Mouse (Mus musculus): ENCODE measurements around the gene Sik2.

Sik2 gene

DNA sequence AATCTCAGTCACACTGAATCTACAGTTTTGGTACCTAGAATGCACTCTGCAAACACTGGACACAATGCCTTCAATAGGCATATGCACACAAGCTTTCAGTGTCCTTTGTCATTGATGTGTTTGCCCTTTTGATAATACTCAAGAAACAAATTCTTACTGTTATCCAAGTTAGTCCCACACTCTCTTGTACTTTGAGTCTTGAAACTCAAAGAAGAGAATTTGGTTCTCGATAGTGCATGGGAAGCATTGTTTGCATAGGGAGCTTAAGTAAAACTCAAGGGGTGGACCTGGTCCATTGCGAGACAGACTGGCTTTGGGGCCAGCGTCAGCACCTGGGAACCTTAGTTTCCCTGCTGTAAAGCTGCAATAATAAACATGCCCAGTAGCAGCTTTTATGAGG is 90.7 kb downstream of the Sik2 start:
- no peak for DNase-seq (ENCODE audit: low spot score)

DNA sequence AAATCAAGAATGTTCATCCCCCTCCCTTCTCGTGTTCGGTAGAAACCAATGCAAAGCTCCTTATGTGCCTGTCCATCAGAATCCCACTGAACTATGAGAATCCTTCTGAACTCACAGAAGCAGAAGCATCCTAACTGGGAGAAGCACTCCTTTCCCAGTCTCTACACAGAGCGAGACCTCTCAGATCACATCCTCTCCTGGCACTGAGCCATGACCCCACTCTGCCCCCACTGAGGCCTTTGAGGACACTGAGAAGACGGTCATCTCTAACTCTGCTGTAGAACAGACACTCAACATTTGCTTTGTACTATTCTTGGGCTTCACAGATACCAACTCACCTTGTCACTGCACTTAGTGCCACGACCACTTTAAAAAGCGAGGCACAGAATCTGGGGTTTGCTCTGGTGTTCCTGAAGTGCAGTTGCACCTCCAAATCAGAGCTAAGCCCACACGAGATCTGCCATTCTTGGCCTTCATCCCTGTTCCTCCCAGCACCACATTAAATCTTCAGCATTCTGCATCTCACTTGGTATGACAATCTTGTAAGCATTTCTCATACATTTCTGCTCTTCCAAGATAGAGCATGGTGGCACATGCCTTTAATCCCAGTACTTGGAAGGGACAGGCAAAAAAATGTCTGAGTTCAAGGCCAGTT is 96.9 kb downstream of the Sik2 start:
- no peak for DNase-seq (ENCODE audit: low spot score)

DNA sequence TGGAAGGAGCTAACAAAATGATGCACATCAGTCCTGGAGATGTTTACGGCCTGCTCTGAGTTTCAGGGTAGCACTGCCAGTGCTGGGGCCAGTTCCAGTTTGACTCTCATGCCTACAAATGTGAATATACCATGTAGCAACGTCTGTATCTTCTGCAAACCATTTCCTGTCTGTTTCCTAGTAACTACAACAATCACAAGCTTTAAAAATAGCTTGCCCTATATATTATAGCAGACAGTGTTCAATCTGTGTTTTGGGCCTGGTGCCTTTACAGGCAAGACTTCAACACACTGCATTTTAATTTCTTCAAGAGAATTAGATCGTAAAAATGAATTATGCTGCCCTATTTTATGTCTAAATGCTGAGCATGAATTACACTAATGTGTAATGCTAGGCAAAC is 103.6 kb downstream of the Sik2 start:
- no peak for DNase-seq (ENCODE audit: low spot score)

DNA sequence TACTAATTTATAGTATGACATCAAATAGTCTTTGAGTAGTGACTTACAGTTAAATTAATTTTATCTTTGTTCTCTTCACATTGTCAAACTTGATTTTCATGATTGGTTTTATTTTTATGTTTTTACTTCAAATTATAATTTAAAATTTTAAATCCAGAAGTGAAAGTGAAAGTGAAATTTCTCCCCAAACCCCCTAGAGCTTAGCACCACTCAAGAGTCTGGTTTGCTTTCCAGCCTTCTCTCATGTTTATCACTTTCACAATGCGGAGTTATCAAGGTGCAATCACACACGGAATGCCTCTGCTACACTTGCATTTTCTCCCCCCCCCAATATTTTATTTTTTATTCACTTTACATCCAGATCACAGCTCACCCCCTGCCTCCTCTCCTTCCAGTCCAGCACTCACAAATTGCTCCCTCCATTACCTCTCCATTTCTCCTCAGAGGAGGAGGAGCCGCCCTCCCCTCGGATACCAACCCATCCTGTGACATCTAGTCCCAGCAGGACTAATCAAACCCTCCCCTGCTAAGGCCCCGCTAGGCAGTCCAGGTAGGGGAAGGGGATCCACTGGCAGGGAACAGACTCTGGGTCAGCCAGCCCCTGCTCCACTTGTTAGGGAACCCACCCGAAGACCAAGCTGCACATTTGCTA is 104.6 kb downstream of the Sik2 start:
- DNase-seq (ENCODE audit: low spot score), result no peak

DNA sequence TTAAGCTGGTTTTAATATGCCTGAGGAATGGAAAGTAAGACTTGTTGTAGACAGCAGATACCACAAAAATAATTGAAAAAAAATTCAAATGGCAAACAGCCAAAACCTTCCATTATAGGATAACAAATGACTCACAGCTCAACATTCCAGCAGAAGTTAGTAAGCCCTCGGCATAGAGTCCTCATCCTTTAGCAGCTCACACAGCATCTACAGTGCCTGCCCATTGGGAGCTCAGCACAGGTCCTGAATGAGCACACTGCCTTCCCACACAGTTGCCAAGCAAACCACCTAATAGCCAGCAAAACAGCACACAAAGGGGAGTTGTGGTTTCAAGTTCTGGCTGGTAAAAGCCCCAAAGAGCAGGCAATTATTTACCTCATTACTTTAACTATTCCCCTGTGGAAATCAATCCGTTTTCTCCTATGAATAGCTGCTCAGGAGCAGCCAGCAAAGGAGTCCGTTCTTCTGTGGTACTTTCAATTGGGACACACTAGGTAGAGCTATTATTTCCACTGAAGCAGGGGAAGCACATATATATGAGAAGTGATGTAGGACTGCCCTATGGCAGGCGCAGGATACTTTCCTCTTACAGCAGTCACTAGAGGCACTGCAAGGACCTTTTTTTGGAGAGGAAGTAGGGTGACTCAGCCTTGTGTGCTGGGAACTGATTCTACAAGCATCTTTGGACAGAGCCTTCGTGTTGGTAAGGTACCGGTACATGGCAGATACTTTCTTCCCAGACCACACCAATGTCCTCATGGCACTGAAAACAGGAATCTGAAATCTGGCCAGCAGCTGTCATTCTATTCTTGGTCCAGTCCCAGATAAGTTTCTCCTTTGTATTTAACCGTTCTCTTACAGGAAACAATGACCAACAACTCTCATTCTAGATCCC is 108.6 kb downstream of the Sik2 start:
- no peak for DNase-seq (ENCODE audit: low spot score)

DNA sequence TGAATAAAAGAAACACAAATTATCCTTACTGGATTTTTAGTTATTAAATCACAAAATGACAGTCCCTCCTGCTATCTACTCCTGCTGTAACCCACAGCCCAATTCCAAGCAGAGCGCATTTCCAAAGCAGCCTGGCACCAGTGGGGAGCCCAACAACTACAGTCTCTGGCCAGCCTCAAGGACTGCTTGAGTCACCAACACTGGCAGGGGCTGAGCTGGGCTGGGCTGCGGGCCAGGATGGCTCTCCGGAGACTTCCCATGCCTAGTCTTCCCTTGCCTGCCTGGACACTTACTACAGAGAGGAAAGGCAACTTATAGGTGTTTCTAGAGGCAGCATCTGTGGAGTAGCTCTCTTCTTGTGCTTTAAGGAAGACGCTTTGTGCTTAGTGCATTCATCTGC is 115.2 kb downstream of the Sik2 start:
- no peak for DNase-seq (ENCODE audit: low spot score)

DNA sequence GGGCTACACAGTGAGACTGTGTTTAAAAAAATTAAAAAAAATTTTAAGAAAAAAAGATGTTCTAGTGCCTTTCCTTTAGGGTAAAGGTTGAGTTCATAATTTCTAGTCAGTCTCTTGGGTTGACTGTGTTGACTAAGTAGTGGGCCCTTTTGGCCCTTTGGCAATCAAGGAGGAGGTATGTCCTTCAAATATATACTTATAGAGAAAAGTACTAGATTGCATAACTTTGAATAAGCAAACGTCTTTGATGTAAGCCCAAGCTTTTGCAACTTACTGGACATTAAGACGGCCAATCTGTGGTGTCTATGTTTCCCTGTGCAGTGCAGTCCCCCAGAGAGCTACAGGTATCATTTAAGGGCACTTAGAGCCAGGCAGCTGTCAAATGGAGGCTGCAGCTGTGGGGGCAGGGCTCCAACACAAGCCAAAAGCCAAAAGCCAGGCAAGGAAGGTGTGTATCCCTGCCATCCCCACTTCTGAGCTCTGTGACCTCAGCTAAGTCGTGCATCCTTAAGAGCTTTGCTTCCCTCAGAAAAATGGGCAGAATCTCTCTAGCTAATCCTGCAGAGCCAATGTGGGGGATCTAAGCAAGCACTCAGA is 118.3 kb downstream of the Sik2 start:
- DNase-seq (ENCODE audit: low spot score), result no peak

DNA sequence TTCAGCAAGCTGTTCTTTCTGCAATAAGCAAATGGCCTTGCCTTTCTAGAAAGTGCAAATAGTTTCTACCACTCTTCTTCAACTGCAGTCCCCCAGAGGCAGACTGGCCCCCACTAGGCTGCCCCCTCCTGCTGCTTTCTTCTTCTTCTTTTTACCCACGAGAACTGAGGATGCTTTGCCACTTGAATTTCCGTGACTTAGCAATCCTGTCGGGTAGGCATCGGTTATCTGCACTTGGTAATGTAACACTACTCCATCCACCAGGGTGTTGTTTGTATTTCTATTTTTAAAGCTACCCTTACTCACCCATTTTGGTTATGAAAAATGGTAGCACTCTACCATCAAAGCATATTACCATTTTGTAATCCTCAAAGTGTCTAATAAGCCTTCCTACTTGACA is 118.9 kb downstream of the Sik2 start:
- DNase-seq (ENCODE audit: low spot score), result no peak

DNA sequence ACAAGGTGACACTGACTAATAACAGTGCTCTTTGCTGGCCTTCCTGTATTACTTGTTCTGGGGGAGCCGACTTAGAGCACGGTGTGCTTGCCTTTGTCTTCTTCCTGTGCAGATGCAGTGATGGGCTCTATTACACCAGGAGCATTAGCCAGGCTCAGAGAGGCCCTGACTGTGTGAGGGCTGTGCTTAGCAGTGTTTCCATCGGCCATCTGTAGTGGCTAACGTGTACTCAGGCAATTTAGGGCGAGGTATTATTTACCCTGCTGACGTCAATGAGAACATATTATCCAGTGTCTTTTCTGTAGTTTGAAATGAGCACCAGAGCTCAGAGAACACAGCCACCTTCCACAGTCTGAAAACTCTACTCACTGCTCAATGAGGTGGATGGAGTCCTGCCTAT is 119.7 kb downstream of the Sik2 start:
- no peak for DNase-seq (ENCODE audit: low spot score)

DNA sequence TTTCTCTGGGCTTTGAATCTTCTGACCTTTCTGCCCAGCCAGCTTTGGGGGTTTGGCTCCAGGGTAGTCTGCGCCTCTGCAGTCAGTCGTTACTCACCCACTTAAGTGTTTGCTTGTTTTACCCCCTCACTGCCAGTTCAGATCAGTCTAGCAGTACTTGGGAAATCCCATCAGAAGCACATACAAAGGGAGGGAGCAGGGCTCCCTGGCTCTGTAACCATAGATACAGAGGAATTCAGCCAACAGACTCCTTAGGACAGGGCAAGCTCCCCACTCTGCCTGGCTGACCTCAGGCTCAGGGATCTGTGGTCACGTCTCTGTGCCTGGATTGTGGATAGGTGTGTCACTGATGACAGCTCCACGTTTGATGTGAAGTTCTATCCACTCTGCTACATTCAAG is 121.5 kb downstream of the Sik2 start:
- no peak for DNase-seq (ENCODE audit: low spot score)

DNA sequence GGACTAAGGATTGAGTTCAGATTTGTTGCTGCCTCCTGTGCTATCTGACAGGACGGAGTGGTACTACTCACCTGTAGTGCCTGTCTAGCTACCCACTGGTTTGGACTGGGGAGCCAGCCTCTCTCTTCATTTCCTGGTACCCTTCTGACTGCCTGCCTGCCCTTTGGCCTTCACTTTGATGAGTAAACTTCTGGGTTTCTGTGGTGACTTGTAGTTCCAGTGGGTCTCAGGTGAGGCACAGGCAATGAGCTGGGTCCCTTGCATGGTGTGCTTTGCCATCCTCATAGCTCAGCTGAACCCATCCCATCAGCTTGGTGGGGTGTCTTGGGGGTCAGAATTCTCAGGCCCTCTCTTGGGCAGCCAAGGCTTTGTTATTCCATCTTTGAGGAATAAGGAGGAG is 122.0 kb downstream of the Sik2 start:
- no peak for DNase-seq (ENCODE audit: low spot score)

DNA sequence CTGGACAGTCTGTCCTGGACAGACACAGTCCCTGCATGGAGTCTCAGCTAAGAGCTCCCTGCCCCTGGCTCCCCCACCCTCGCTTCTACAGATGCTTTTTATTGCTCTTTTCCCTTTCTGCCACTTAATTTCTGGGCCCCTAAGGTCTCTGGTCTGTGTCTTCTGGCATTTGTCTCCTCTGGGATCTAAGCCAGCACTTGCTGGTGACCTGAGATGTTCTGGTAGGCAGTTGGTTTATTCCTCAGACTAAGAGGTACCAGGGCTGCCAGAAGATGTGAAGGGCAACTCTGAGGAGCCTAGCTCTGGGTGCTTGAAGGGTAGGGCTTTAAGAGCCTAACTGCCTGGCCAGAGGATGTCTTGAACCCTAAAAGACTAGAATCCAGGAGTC is 123.3 kb downstream of the Sik2 start:
- DNase-seq (ENCODE audit: low spot score), result no peak

DNA sequence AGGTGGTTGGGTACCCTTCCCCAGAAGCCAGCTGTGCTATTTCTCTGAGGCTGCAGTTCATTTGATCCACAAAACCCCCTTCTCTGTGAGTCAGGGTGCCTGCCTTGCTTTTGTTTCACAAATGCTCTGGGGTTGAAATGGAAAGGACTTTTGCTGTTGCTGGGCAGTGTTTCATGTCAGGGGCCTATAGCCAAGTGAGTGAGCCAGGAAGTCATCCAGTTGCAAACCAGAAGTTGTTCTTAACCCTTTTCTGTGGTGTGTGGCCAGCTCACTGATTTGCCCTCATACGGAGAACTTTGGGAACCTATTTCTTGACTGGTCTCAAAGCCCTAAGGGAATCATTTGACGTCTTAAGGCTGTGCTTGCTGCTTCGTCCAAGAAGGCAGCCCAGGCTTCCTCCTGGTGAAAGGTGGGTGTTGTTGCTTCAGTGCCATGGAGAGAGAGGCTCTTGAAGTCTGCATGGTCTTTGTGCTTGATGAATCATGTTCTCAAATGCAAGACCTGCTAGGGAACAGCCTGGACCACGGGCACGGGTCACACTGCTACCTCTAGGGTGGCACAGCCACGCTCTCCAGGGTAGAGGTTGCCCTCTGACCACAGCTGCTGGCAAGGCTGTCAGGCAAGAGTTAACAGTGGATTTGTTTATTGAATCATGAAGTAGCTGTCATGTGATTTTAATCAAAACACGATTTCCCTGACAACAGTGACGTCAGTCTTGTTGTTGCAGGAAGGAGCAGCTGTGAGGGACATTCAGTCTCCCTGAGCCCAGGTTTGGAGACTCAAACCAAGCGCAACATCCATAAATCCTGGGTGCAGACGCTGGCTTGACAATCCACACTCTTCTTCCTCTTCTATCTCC is 123.9 kb downstream of the Sik2 start:
- peak; percentile 51 for DNase-seq (ENCODE audit: low spot score)

DNA sequence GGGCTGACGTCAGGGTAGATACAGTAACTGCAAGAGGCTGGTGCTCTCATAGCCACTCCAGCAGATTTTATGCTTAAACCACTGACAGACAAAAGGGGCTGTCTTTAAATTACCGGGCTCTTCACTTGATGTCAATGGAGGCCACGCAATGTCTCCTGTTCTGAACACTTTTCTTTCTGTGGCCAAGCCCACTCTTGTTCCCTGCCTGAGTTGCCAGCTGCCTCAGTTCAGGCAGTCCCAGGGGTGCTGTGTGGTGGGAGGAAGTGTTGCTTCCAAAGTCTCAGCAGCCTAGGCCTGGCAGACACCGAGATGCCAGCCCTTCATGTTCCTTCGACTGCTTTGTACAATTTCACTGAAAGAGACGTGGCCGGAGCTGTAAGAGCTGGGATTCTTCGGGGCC is 124.8 kb downstream of the Sik2 start:
- no peak for DNase-seq (ENCODE audit: low spot score)

DNA sequence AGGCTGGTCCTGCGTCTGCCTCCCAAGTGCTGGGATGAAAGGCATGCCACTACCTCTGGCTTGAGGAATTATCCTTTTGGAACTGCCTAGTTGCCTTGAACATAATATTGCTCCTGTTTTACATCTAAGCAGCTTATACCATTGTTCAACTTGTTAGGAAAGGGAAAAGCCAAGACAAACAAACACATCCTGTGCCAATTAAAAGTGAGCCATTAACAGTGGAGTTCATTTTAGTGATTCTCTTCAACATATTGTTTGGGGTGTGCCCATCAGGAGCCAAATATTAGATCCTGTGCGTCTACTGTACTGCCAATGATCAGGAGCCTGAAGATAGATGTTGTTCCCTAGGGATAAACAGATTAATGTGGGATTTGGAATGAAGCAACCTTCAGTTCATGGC is 126.7 kb downstream of the Sik2 start:
- no peak for DNase-seq (ENCODE audit: low spot score)

DNA sequence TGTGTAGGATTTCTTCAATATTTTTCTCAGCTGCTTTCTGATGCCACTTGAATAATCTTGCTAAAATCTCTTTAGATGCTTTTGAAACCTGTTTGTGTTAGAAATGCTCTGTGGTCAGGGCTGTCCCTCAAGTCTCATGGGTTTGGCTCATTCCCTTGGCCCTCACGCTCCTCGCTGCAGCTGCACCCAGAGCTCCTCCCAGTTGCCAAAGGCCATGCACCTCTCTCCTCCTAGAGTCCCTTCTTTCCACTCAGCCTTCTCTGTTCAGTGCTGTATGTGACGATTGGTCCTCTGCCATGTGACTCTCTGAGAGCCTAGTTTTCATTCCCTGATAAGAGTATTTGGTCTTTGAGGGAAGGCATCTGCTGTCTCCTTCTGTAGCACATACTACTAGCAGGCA is 131.4 kb downstream of the Sik2 start:
- no peak for DNase-seq (ENCODE audit: low spot score)

DNA sequence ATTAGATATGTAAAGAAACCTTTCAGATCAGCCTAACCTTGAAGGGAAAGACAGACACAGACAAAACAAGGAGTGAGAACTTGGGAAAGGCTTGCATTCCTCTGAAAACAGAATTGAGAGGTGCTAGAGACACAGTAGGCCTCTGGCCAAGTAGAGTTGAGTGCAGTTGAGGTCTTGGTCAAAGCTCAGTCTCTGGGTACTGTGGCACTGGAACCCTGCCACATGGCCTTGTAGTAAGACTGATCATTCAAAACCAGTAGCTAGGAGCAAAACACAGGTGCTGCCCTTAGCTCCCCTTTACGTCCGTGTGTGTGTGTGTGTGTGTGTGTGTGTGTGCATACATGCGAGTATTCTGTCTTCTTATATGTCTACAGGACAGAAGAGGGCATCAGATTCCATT is 132.6 kb downstream of the Sik2 start:
- DNase-seq (ENCODE audit: low spot score), result no peak

DNA sequence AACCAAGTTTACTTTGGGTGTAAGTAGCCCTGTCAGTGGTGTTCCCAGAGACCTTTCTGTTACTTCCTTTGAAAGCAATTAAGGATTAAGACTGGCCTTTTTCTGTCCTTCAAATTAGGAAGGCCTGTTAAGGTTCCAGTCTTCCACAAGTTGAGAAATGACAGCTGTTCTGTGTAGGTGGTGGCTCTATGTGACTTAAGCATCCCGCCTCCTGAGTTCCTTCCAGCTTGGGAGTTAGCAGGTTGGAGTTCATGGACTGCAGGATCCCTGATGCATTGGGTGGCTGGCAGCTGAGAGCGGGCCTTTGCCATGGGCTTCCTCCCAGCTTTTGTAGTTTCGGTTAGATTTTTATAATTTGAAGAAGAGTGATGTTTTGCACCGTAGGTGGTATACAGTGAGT is 133.4 kb downstream of the Sik2 start:
- no peak for DNase-seq (ENCODE audit: low spot score)

DNA sequence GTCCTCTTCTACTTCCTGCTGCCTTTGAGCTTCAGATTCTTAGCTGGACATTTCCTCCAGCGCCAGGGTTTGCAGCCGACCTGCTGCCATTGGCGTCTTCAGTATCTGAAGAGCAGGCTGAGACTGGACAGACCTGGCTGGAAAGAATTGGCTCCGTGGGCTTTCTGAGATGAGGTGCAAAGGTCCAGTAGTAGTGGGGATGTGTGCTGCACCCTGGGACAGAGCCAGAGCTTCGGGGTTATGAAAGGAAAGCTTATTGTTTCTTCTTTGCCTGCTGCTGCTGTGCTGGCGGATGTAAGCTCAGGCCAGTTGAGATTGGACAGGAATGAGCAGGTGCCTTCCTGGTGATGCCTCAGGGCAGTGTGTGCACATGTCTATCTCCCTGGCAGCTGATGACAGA is 134.8 kb downstream of the Sik2 start:
- no peak for DNase-seq (ENCODE audit: low spot score)

DNA sequence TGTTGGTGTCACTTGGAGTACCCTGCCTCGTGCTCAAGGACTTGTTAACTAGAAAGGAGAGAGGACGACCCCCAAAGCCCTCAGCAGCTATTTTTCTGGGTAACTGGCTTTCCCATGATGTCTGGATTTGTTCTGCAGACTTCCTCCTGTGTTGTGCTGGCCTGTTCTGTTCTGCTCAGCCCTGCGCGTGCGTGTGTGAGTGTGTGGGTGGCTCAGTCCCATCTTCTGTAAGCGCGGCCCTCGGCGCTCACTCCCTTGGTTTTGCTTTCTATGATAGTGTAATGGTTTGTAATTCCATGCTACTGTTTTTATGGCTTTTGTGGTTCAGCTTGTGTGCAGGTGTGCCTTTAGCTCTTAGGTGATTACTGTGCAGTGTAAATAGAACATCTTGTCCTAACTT is 135.7 kb downstream of the Sik2 start:
- DNase-seq (ENCODE audit: low spot score), result no peak

DNA sequence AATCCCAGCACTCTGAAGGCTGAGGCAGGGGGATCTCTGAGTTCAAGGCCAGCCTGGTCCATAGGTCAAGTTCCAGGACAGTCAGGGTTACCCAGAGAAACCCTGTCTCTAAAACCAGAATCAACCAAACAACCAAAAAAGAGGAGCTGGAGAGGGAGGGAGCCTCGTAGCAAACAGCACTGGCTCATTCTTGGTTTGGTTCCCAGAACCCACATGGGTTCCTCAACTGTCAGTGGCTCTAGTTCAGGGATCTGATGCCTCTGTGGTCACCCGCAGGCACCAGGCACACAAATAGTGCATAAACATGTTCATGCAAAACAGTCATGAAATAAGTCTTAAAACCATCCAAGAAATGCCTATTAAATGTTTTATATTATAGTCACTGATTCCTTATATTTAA is 140.7 kb downstream of the Sik2 start:
- no peak for DNase-seq (ENCODE audit: low spot score)

DNA sequence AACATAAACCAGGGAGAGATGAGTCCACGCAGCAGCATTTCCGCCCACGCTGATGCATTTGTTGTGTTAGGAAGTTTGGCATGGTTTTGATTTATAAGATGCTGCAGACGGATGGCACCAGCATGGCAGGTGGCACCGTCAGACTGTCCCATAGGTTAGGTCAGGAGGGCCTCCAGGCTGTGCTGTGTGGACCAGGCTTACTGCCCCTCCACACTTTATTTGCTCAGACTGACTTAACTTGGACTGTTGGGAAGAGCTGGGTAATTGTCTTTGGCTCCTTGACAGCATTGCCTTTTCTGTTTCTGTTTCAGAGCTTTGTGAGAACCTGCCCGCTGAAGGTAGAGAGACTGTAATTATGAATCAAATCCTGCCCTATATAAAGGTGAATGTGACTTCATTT is 141.9 kb downstream of the Sik2 start:
- DNase-seq (ENCODE audit: low spot score), result no peak
